Mouse (Mus musculus): Measurements from ENCODE around the gene Khdc4.

- no peak for TF ChIP-seq CTCF (IDR thresholded peaks at IDR 0.05; ENCODE audit: insufficient read depth, low read length)
- TF ChIP-seq POLR2A (IDR thresholded peaks at IDR 0.05; ENCODE audit: borderline replicate concordance, extremely low read depth, low read depth, low read length), result no peak
Observed at GRCm38 (mm10) chr3:88717831-88718230, 32.2 kb downstream of the Khdc4 start.
